Mouse (Mus musculus): ENCODE results near the gene Hs2st1. TPM values are rescaled to one million over a fixed set of nuclear protein-coding genes. Genes with fewer than 3 reads are reported as not detected.

Gene Hs2st1
- total and polyA plus RNA-seq, 3 experiments, result 17.6 to 36.4 (median 29.7) TPM

GRCm38 (mm10) chr3:144514122-144514505, 55.9 kb downstream of the Hs2st1 start:
- Histone ChIP-seq H3K36me3 (replicated peaks in 1 of 2; ENCODE audit: control insufficient read depth in 1 of 2, insufficient read depth in 1 of 2, low read length in 1 of 2) (peaks cover 0 to 30% of the 10 kb centered on the region in 2 experiments), H3K27ac (ENCODE audit: insufficient read depth, low read depth) (no peak overlapping the region), H3K79me2 (replicated peaks; ENCODE audit: control insufficient read depth, extremely low read depth, insufficient read depth, poor library complexity, severe bottlenecking) (no peaks in the 10 kb centered on the region; the same call in 1 of the 2 replicates), H3K4me2 (ENCODE audit: insufficient read depth, low read depth, poor library complexity, severe bottlenecking) (no peak overlapping the region), H3K9me3 (replicated peaks; ENCODE audit: low read length) (no peaks in the 10 kb centered on the region), H3K4me3 (replicated peaks in 1 of 3; ENCODE audit: low read depth in 2 of 3, low read length in 2 of 3, poor library complexity in 1 of 3) (no peak overlapping the region), H3K4me1 (ENCODE audit: control insufficient read depth in 1 of 2, insufficient read depth in 2 of 2) (no peaks in the 10 kb centered on the region; a peak in 1 of 4 replicates), H3K27me3 (replicated peaks) (no peaks in the 10 kb centered on the region), H3K9ac (ENCODE audit: insufficient read depth, low read depth) (no peak overlapping the region)
- no peak for DNase-seq (ENCODE audit: extremely low read depth)
- TF ChIP-seq ZKSCAN1 (IDR thresholded peaks at IDR 0.05; ENCODE audit: borderline replicate concordance, low read depth, low read length) (no peak), MYC (IDR thresholded peaks at IDR 0.05; ENCODE audit: low read depth, low read length) (no peak), MAX (IDR thresholded peaks at IDR 0.05; ENCODE audit: low read length) (no peak), ETS1 (conservative IDR thresholded peaks at IDR 0.05; ENCODE audit: low read depth, low read length) (no peak), GABPA (IDR thresholded peaks at IDR 0.05; ENCODE audit: insufficient replicate concordance, low read depth, low read length) (no peak), ZNF384 (IDR thresholded peaks at IDR 0.05; ENCODE audit: low read depth, low read length) (no peak), TBP (conservative IDR thresholded peaks at IDR 0.05; ENCODE audit: low read depth, low read length) (no peak), EP300 (IDR thresholded peaks at IDR 0.05; ENCODE audit: low read length) (no peak), POLR2AphosphoS2 (IDR thresholded peaks at IDR 0.05; ENCODE audit: low read depth, low read length) (no peak), ZC3H11A (IDR thresholded peaks at IDR 0.05; ENCODE audit: low read depth, low read length) (no peak), USF1 (IDR thresholded peaks at IDR 0.05; ENCODE audit: low read depth, low read length) (no peak), RAD21 (IDR thresholded peaks at IDR 0.05; ENCODE audit: low read depth, low read length) (no peak)
- in situ Hi-C loops (cut with MboI; ENCODE audit: low pct_ligation_motif_present, low pct_unique_long_range_greater_than_20kb, low sequenced_read_pairs), result no loop called here
- dilution Hi-C loops (cut with MboI; ENCODE audit: extremely low pct_ligation_motif_present, extremely low pct_unique_long_range_greater_than_20kb, low sequenced_read_pairs), result no loop called here

- in situ Hi-C loops (cut with MboI; ENCODE audit: low pct_ligation_motif_present, low pct_unique_long_range_greater_than_20kb, low sequenced_read_pairs) (no loop called here), dilution Hi-C loops (cut with MboI; ENCODE audit: extremely low pct_ligation_motif_present, extremely low pct_unique_long_range_greater_than_20kb, low sequenced_read_pairs) (no loop called here)
- Histone ChIP-seq H3K9ac (ENCODE audit: insufficient read depth, low read depth) (no peak overlapping the region), H3K79me2 (replicated peaks; ENCODE audit: control insufficient read depth, extremely low read depth, insufficient read depth, poor library complexity, severe bottlenecking) (no peaks in the 10 kb centered on the region; the same call in 1 of the 2 replicates), H3K27ac (ENCODE audit: insufficient read depth, low read depth) (no peak overlapping the region), H3K4me2 (ENCODE audit: insufficient read depth, low read depth, poor library complexity, severe bottlenecking) (no peak overlapping the region), H3K9me3 (replicated peaks; ENCODE audit: low read length) (peaks cover under 1% of the 10 kb centered on the region), H3K36me3 (replicated peaks in 1 of 2; ENCODE audit: control insufficient read depth in 1 of 2, insufficient read depth in 1 of 2, low read length in 1 of 2) (peaks cover 0 to 28% of the 10 kb centered on the region in 2 experiments), H3K27me3 (replicated peaks) (no peaks in the 10 kb centered on the region), H3K4me3 (replicated peaks in 1 of 3; ENCODE audit: low read depth in 2 of 3, low read length in 2 of 3, poor library complexity in 1 of 3) (no peak overlapping the region), H3K4me1 (ENCODE audit: control insufficient read depth in 1 of 2, insufficient read depth in 2 of 2) (no peaks in the 10 kb centered on the region; a peak in 1 of 4 replicates)
- no peak for DNase-seq (ENCODE audit: extremely low read depth)
- TF ChIP-seq MAX (IDR thresholded peaks at IDR 0.05; ENCODE audit: low read length) (no peak), MAZ (IDR thresholded peaks at IDR 0.05; ENCODE audit: low read depth, low read length) (no peak), PAX5 (IDR thresholded peaks at IDR 0.05; ENCODE audit: low read length) (no peak), ZMIZ1 (IDR thresholded peaks at IDR 0.05; ENCODE audit: low read depth, low read length) (no peak), USF1 (IDR thresholded peaks at IDR 0.05; ENCODE audit: low read depth, low read length) (no peak), EP300 (IDR thresholded peaks at IDR 0.05; ENCODE audit: low read length) (no peak), ELF1 (IDR thresholded peaks at IDR 0.05; ENCODE audit: low read depth, low read length) (no peak), ETS1 (conservative IDR thresholded peaks at IDR 0.05; ENCODE audit: low read depth, low read length) (no peak), JUND (conservative IDR thresholded peaks at IDR 0.05; ENCODE audit: low read depth, low read length) (no peak), SIN3A (IDR thresholded peaks at IDR 0.05; ENCODE audit: low read length) (no peak), ZC3H11A (IDR thresholded peaks at IDR 0.05; ENCODE audit: low read depth, low read length) (no peak), IRF4 (IDR thresholded peaks at IDR 0.05; ENCODE audit: low read depth, low read length) (no peak), GABPA (IDR thresholded peaks at IDR 0.05; ENCODE audit: insufficient replicate concordance, low read depth, low read length) (no peak), ZKSCAN1 (IDR thresholded peaks at IDR 0.05; ENCODE audit: borderline replicate concordance, low read depth, low read length) (no peak), MEF2A (IDR thresholded peaks at IDR 0.05; ENCODE audit: borderline replicate concordance, low read depth, low read length) (no peak), HCFC1 (IDR thresholded peaks at IDR 0.05; ENCODE audit: low read depth, low read length) (no peak), RAD21 (IDR thresholded peaks at IDR 0.05; ENCODE audit: low read depth, low read length) (no peak), MXI1 (IDR thresholded peaks at IDR 0.05; ENCODE audit: low read depth, low read length) (no peak), NRF1 (IDR thresholded peaks at IDR 0.05; ENCODE audit: low read depth, low read length) (no peak)
These were observed 56.5 kb downstream of the Hs2st1 start for GRCm38 (mm10) chr3:144513169-144514121.

Measured in CH12.LX (cell line).